Mouse (Mus musculus) ES-Bruce4 (cell line): ENCODE data around the gene Acbd7. TPM values are rescaled to one million over a fixed set of nuclear protein-coding genes. Genes with fewer than 3 reads are reported as not detected.

Experiments used
- H3K27ac ChIP-seq: 2 replicates; pipeline ENCODE4 v1.5.1; 2012; ENCODE audit warnings: low read length, inconsistent platforms; ENCODE audit not compliant: insufficient read depth
- H3K27me3 ChIP-seq: 2 replicates; pipeline ENCODE4 v1.6.1; 2012; ENCODE audit warnings: mild to moderate bottlenecking, low read length, inconsistent platforms; ENCODE audit not compliant: control insufficient read depth, poor library complexity, insufficient read depth, severe bottlenecking
- H3K36me3 ChIP-seq: 2 replicates; pipeline ENCODE4 v1.6.1; 2012; ENCODE audit warnings: inconsistent platforms, mild to moderate bottlenecking, low read length, moderate library complexity; ENCODE audit not compliant: control insufficient read depth, poor library complexity, insufficient read depth, severe bottlenecking
- H3K4me1 ChIP-seq: one replicate; pipeline ENCODE4 v1.8.1; 2011; ENCODE audit warnings: low read length; ENCODE audit not compliant: control insufficient read depth, insufficient read depth
- H3K4me3 ChIP-seq: 2 replicates; pipeline ENCODE4 v1.5.1; 2011; ENCODE audit warnings: low read depth, mild to moderate bottlenecking, low read length
- H3K9ac ChIP-seq: 2 replicates; pipeline ENCODE4 v1.6.1; 2012; ENCODE audit warnings: low read depth, mild to moderate bottlenecking, inconsistent platforms; ENCODE audit not compliant: poor library complexity, severe bottlenecking
- H3K9me3 ChIP-seq: replicated peaks from 2 replicates; pipeline ENCODE4 v1.6.1; 2012; ENCODE audit warnings: mild to moderate bottlenecking, low read length, inconsistent platforms; ENCODE audit not compliant: control insufficient read depth, poor library complexity, insufficient read depth, severe bottlenecking
- CTCF ChIP-seq: IDR thresholded peaks from one replicate; pipeline ENCODE4 v1.8.1; 2011; ENCODE audit warnings: low read depth, low read length
- EP300 ChIP-seq: IDR thresholded peaks from 2 replicates; pipeline ENCODE4 v1.6.1; 2011; ENCODE audit warnings: low read depth, low read length; ENCODE audit not compliant: insufficient read depth
- POLR2A ChIP-seq: IDR thresholded peaks from one replicate; pipeline ENCODE4 v1.8.1; 2011; ENCODE audit warnings: low read length; ENCODE audit not compliant: insufficient read depth
- polyA plus RNA-seq: library from polyadenylated mRNA; stranded (reverse); fragments of >200 nt; gene quantifications from 2 replicates; pipeline ENCODE4 v1.2.4, GENCODE M21; 2011; ENCODE audit warnings: low read depth; ENCODE audit not compliant: missing spikeins, insufficient read depth, insufficient read length

The Acbd7 gene
- polyA plus RNA-seq, 1 experiment = 5.9 TPM

DNA sequence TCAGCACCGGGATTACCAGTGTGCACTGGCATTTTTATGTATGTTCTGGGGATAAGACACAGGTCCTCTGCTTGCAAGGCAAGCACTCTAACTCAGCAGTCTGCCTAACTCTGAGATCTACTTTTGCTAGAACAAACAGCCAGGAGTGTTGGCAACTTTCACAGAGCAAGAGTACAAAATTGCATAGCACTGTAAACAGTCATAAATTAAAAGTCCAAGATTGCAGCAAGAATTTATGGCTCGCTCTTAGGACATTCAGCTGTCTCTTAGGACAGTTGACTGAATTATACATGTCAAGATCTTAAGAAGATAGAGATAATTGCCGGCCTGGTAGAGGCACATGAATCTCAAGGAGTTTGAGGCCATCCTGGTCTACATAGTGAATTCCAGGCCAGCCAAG, 20.3 kb downstream of the Acbd7 start:
- Histone ChIP-seq H3K27me3 (no peaks in the 10 kb centered on the region), H3K27ac (no peak overlapping the region), H3K9ac (no peak overlapping the region), H3K9me3 (no peaks in the 10 kb centered on the region), H3K4me1 (no peaks in the 10 kb centered on the region), H3K36me3 (no peaks in the 10 kb centered on the region), H3K4me3 (no peak overlapping the region)
- no peak for TF ChIP-seq CTCF
- TF ChIP-seq EP300 = no peak
- no peak for TF ChIP-seq POLR2A

DNA sequence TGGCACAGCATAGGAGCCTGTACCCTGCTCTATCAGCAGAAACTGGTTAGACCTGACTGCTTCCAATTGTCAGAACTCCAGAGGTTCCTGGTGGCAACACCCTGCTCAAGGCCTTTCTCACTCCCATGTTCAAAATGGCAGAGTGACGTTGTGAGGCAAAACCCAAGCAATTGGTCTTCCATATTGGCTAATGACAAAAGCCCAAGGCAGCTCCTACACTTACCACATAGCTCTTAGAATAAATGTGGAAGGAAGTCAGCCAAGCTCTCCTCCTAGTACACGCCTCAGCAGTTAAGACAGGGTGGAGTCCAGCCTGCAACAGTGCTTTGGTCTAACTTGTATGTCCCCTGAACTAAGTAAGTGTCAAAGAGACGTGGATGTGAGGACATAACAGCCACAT, 21.9 kb downstream of the Acbd7 start:
- Histone ChIP-seq H3K4me1 (no peaks in the 10 kb centered on the region), H3K36me3 (no peaks in the 10 kb centered on the region), H3K27me3 (no peaks in the 10 kb centered on the region), H3K27ac (no peak overlapping the region), H3K4me3 (no peak overlapping the region), H3K9ac (no peak overlapping the region), H3K9me3 (no peaks in the 10 kb centered on the region)
- TF ChIP-seq EP300 = no peak
- no peak for TF ChIP-seq POLR2A
- no peak for TF ChIP-seq CTCF

DNA sequence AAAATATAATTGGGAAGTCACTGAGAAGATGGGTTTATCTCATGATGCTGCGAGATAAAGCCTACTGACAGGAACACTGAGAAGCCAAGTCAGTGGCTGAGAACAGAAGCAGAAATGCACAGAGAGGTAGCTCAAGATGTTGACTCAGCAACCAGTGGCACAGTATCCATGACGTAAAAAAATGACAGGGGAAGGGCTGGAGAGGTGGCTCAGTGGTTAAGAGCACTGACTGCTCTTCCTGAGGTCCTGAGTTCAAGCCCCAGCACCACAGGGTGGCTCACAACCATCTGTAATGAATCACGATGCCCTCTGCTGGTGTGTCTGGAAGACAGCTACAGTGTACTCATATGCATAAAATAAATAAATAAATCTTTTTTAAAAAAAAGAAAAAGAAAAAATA, 25.1 kb downstream of the Acbd7 start:
- TF ChIP-seq POLR2A = no peak
- no peak for TF ChIP-seq EP300
- TF ChIP-seq CTCF = no peak
- Histone ChIP-seq H3K27me3 (0 out of 2 replicates have a peak, but pooled peaks cover 2% of the 10 kb centered on the region), H3K9ac (no peak overlapping the region), H3K4me1 (no peaks in the 10 kb centered on the region), H3K27ac (no peak overlapping the region), H3K9me3 (no peaks in the 10 kb centered on the region), H3K4me3 (no peak overlapping the region), H3K36me3 (no peaks in the 10 kb centered on the region)

DNA sequence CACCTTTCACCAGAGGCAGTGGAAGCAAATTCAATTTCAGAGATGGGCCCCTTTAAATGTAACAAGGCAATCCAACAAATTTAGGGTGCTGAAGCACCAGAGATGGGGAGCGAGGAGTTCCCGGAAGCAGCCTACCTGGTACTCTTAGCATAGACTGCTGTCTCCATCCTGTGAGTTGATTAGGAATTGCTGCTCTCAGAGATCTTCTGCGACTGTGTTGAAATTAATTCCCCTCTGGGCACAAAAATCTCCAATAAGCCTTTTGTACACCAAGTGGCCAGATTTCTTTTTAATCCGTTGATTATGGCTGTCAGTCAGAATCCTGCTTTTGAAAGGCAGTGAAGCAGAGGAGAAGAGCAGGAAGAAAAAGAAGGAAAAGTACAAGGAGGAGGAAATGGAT, 29.2 kb downstream of the Acbd7 start:
- Histone ChIP-seq H3K4me1 (no peaks in the 10 kb centered on the region), H3K4me3 (no peak overlapping the region), H3K9ac (no peak overlapping the region), H3K9me3 (no peaks in the 10 kb centered on the region), H3K36me3 (no peaks in the 10 kb centered on the region), H3K27ac (no peak overlapping the region), H3K27me3 (0 out of 2 replicates have a peak, but pooled peaks cover 2% of the 10 kb centered on the region)
- TF ChIP-seq EP300 (no peak), CTCF (no peak), POLR2A (no peak)

DNA sequence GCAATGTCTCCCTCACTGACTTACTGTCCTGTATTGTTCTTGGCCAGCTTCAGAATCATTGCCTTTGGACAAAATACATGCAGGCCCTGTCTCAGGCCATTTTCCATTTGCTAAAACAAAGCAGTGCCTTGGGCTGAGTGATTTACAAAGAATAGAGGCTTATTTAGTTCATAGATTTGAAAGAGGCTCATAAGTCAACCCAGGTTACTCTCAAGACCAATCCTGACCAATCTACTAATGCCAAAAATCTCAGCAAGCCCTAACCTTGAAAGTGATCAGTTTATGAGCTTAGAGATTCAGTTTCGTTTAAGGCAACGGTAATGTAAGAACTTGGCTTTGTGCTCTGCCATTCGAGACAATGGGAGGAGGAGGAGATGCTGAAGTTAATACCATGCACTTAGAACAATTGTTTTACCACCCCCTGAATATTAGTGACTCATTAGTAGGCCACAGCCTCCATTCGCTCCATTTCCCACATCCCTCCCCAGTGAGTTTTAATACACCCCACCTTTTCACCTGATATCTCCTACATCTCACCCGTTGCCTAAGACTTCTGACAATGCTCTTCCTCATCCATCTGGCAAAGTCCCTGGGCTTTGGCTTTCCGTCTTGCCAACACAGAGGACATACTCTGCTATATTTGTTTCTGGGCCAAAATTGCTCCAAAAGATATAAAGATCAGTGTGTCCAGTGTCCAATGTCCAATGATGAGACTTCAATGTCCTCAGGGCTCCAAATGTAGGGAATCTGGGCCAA, 51.3 kb downstream of the Acbd7 start:
- no peaks in the 10 kb centered on the region for H3K9me3 ChIP-seq
- no peaks in the 10 kb centered on the region for H3K36me3 ChIP-seq
- H3K4me1 ChIP-seq = no peaks in the 10 kb centered on the region
- no peak overlapping the region for H3K9ac ChIP-seq
- TF ChIP-seq EP300 (no peak), CTCF (no peak), POLR2A (no peak)
- H3K27ac ChIP-seq = no peak overlapping the region
- H3K4me3 ChIP-seq = no peak overlapping the region
- H3K27me3 ChIP-seq = no peaks in the 10 kb centered on the region

Other genes with a start within 250 kb of the Acbd7 start
- 7.7 and 7.9 TPM in 2 replicates for gene Fam171a1, start 221.9 kb upstream of the Acbd7 start, polyA plus RNA-seq
- 119 TPM in 2 replicates for gene Nmt2, start 52.0 kb upstream of the Acbd7 start, polyA plus RNA-seq
- gene Rpp38, start 3.5 kb upstream of the Acbd7 start, polyA plus RNA-seq = 17.1 and 19.0 TPM in 2 replicates
- not detected in 2 replicates for gene Olah, start 61.0 kb downstream of the Acbd7 start, polyA plus RNA-seq
- gene Meig1, start 86.5 kb downstream of the Acbd7 start, polyA plus RNA-seq = not detected in 2 replicates
- gene Dclre1c, start 88.0 kb downstream of the Acbd7 start, polyA plus RNA-seq = 14.7 and 15.2 TPM in 2 replicates
- 33.9 and 34.2 TPM in 2 replicates for gene Suv39h2, start 138.9 kb downstream of the Acbd7 start, polyA plus RNA-seq
- gene Gm45902, start 176.6 kb downstream of the Acbd7 start, polyA plus RNA-seq = 4.4 and 4.7 TPM in 2 replicates
- gene Hspa14, start 176.6 kb downstream of the Acbd7 start, polyA plus RNA-seq = 111 and 128 TPM in 2 replicates
- 0.79 and 1.4 TPM in 2 replicates for gene Cdnf, start 176.9 kb downstream of the Acbd7 start, polyA plus RNA-seq
- 46.0 and 54.4 TPM in 2 replicates for gene Fam107b, start 234.3 kb downstream of the Acbd7 start, polyA plus RNA-seq